Mouse (Mus musculus): Measurements from ENCODE around the gene Rpl32. TPM values are rescaled to one million over a fixed set of nuclear protein-coding genes. Genes with fewer than 3 reads are reported as not detected.

Rpl32 gene
- total RNA-seq, 2 experiments from 2014 or later: 1,305 to 1,319 TPM

GRCm38 (mm10) chr6:115768207-115768606, 40.3 kb downstream of the Rpl32 start:
- no peak for DNase-seq

DNA sequence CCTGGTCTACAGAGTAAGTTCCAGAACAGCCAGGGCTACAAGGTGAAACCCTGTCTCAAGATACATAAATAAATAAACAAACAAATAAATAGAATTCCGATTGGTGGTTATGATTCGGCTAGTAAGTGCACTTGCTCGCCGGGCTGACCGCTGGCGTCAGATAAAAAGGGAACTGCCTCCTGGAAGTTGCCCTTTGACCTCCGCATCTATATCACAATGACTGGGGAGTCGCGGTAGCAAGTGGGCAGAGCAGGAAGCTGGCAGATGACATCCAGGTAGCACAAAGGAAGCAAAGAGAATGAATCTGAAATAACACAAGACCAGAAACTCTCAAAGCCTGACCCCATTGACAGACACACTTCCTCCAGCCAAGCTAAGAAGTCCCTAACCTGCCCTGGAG, 41.2 kb downstream of the Rpl32 start:
- DNase-seq: no peak

DNA sequence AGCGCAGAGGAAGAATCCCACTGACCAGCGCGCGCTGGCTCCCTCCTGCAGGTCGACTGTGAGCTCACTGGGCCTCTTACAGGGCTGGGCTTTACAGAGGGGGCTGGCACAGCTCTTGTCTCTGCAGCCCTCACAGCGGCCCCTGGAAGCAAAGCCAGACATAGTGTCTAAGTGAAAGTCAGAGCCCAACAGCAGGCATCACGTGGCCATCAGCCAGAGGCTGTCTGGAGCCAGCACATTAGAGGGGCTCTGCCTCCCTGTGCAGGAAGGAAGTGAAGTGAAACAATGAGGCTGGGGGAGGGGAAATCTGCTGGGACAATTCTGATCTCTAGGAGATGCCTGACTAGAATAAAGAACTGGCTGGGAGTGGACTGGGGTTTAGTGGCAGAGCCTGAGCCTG, 44.4 kb downstream of the Rpl32 start:
- peak; percentile 58 for DNase-seq

GRCm38 (mm10) chr6:115761995-115762756, 46.4 kb downstream of the Rpl32 start, which contains the start of gene Tmem40:
TSS of gene Tmem40 (minus strand) at chr6:115762410.
- DNase-seq: peak; percentile 21

DNA sequence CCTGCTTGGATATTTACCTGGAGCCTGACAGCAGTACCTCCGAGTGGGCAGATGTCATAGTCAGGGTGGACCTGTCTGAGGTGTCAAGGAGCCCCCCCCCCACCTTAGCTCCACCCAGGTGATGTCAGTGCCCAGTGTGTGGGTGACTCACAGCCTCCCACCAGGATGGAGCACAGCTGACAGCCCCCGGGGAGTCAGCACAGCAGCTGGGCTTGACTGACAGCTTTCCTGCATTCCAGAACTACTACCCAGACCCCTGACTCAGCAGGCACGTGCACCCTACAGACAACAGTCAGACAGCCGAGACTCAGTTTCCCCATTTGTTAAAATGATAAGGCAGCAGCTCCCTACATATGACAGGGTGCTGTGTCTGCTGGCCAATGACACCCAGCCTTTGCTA, 47.6 kb downstream of the Rpl32 start:
- DNase-seq: no peak

DNA sequence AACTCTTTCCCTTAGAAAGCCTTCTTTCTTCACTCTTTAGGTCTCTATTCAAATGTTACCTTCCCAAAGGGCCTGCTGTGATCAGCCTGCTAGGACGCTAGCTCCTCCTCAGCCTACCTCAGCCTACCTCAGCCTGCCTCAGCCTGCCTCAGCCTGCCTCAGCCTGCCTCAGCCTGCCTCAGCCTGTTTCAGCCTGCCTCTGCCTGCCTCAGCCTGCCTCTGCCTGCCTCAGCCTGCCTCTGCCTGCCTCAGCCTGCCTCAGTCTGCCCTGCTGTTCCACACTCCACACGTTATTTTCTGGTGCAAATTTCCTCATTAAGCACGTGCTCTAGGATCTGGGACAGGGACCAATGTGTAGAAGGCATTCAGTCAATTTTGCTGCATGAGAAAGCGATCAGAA, 48.4 kb downstream of the Rpl32 start:
- DNase-seq: no peak

DNA sequence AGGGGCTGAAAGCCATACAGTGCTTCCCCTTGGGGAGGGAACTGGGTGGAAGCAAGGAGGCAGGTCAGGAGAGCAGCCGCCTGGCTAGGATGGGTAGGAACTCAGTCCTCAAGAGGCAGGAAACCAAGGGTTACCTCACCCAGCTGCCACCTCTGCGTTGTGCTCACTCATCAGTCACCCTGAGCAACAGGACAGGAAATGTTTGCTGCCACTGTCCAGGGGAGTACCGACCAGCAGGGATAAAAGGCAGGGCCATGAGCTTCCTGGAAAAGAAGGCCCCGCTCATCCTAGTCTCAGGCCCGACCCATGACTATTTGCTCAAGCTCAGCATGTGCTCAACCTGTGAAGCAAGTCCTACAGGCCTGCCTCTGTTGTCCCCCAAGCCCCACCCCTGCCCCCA, 49.1 kb downstream of the Rpl32 start:
- DNase-seq: no peak

GRCm38 (mm10) chr6:115758981-115759435, 49.5 kb downstream of the Rpl32 start:
- no peak for DNase-seq

GRCm38 (mm10) chr6:115755536-115755935, 53.0 kb downstream of the Rpl32 start:
- no peak for DNase-seq

Small RNA genes lying within 50 kb of the gene (microRNA-seq; reads per million reads assigned to microRNA genes)
- not detected for gene Mir7660

Other genes starting within 250 kb of the Rpl32 start
- gene Mkrn2os, start 216.2 kb downstream of the Rpl32 start, total RNA-seq (2021): under 1 TPM; 0.51 to 0.81 TPM
- 10 to 100 TPM; 32.1 to 34.1 TPM for gene Mkrn2, start 206.8 kb downstream of the Rpl32 start, total RNA-seq (2021)
- 100 to 1,000 TPM in 1 of 2 experiments, 10 to 100 TPM in 1; 95.1 to 114 TPM for gene Raf1, start 132.1 kb downstream of the Rpl32 start, total RNA-seq (2021)
- under 1 TPM; 0.79 to 0.93 TPM for gene Tmem40, start 46.3 kb downstream of the Rpl32 start, total RNA-seq (2021)
- 10 to 100 TPM; 10.4 to 16.1 TPM for gene Cand2, start 34.2 kb downstream of the Rpl32 start, total RNA-seq (2021)
- gene Efcab12, start 29.7 kb upstream of the Rpl32 start, total RNA-seq (2021): under 1 TPM; 0.57 to 1.00 TPM
- 1 to 10 TPM; 3.6 to 5.2 TPM for gene Mbd4, start 44.6 kb upstream of the Rpl32 start, total RNA-seq (2021)
- 10 to 100 TPM; 13.4 to 16.0 TPM for gene Ift122, start 44.7 kb upstream of the Rpl32 start, total RNA-seq (2021)
- gene Rho, start 123.0 kb upstream of the Rpl32 start, total RNA-seq (2021): under 1 TPM; 0.39 to 0.42 TPM
- gene H1foo, start 136.2 kb upstream of the Rpl32 start, total RNA-seq (2021): not detected
- gene Plxnd1, start 186.3 kb upstream of the Rpl32 start, total RNA-seq (2021): 100 to 1,000 TPM; 155 to 215 TPM

All from adrenal gland, postnatal 10 days (tissue).